Mouse (Mus musculus) liver, embryonic 14.5 days (tissue): ENCODE measurements around the gene Rock2.

ENCODE experiments used
- CTCF ChIP-seq: IDR thresholded peaks from 2 replicates; pipeline ENCODE4 v1.5.1; 2016; ENCODE audit warnings: antibody characterized with exemption, low read depth, control low read depth
- EP300 ChIP-seq: IDR thresholded peaks from 2 replicates; pipeline ENCODE4 v1.6.1; 2016; ENCODE audit warnings: antibody characterized with exemption, low read depth

DNA sequence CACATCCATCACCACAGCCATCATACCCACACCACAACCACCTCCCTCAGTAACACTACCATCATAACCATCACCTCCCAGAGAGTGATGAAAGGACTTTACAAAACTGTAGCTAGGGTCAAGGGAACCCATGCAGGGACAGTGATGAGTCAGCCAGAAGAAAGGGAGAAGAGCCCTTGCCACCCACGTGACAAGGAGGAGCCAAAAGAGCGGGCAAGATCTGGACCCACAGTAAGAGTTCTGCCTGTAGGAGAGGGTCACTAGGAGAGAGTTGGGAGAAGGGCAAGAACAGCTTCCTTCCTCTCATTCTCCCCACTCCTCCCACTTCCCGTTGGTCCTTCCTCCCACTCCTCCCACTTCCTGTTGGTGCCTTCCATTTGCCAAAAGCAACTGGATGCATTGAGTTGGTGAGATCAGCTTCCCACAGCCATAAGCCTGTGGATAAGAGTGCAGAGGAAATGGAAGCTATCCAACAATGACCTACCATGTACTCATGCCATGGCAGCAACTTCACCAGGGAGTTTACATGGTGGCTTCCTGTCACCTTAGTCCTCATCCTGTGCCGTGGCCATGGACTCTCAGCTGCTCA lies 47.4 kb upstream of the Rock2 start:
- TF ChIP-seq CTCF (no peak), EP300 (no peak)
